8 mouse cellular contexts compared by ENCODE assay signal in genomic region chr4:40844251-40844721, GRCm38 (mm10). TPM values are rescaled to one million over a fixed set of nuclear protein-coding genes. Genes with fewer than 3 reads are reported as not detected.
DNase-seq lines count a peak whose midpoint lies in the region; ATAC-seq lines count a peak whose summit lies in the region.

No protein-coding gene starts in this region.

- no peak overlapping the region for H3K4me3 ChIP-seq in forebrain, embryonic 14.5 days (ENCODE audit: low read depth, low read length)
- H3K4me3 ChIP-seq in lung, embryonic 16.5 days (ENCODE audit: low read length) = no peak overlapping the region

- no peak overlapping the region for H3K4me2 ChIP-seq in forebrain, embryonic 14.5 days (ENCODE audit: low read length)
- H3K4me2 ChIP-seq in lung, embryonic 16.5 days (ENCODE audit: low read depth, low read length) = peak overlapping the region; percentile 30; the same call in 1 of the 2 replicates

- intact Hi-C loops in gastrocnemius, postnatal 36 days (cut with DNase I) = no loop called here

- no peak overlapping the region for H3K9ac ChIP-seq in forebrain, embryonic 14.5 days (ENCODE audit: low read length)
- no peak overlapping the region; the same call in 1 of the 2 replicates for H3K9ac ChIP-seq in lung, embryonic 16.5 days (ENCODE audit: low read length)

- ATAC-seq in forebrain, embryonic 14.5 days = peak; percentile 79
- ATAC-seq in inflammation-experienced regulatory T-cells, adult 6 months = peak; percentile 72
- ATAC-seq in lung, embryonic 16.5 days (ENCODE audit: low read depth) = peak; percentile 89

- H3K9me3 ChIP-seq in forebrain, embryonic 14.5 days (replicated peaks; ENCODE audit: control insufficient read depth, low read length) = no peaks in the 10 kb centered on the region
- H3K9me3 ChIP-seq in lung, embryonic 16.5 days (ENCODE audit: control insufficient read depth, low read length) = no peaks in the 10 kb centered on the region

- 10% methylated on average over 5 of the region's 5 CpGs for WGBS in forebrain, embryonic 14.5 days
- 15% methylated on average over 5 of the region's 5 CpGs for WGBS in lung, embryonic 16.5 days

- peak; percentile 36 for DNase-seq in gastrocnemius, postnatal 10 days
- no peak for DNase-seq in gastrocnemius, postnatal 36 days
- DNase-seq in CD4-positive, CD25-positive, alpha-beta regulatory T cell, adult 2 months (ENCODE audit: low read depth, low spot score) = peak; percentile 85
- DNase-seq in forebrain, embryonic 14.5 days (ENCODE audit: low spot score) = peak; percentile 59
- peak; percentile 78 to 79 for DNase-seq in spleen, postnatal 36 days (ENCODE audit: low spot score in 2 of 2)
- no peak for DNase-seq in adipocyte (ENCODE audit: low spot score)

- H3K4me1 ChIP-seq in forebrain, embryonic 14.5 days (ENCODE audit: control insufficient read depth, insufficient read depth, low read length) = peaks cover 11% of the 10 kb centered on the region
- peaks cover 61% of the 10 kb centered on the region for H3K4me1 ChIP-seq in lung, embryonic 16.5 days (replicated peaks; ENCODE audit: control insufficient read depth, insufficient read depth, low read length)

- no peaks in the 10 kb centered on the region; the same call in 1 of the 2 replicates for H3K27me3 ChIP-seq in forebrain, embryonic 14.5 days (replicated peaks; ENCODE audit: control insufficient read depth, insufficient read depth, low read length)
- H3K27me3 ChIP-seq in lung, embryonic 16.5 days (ENCODE audit: control insufficient read depth, insufficient read depth, low read depth, low read length) = no peaks in the 10 kb centered on the region

- peak overlapping the region; percentile 63 for H3K27ac ChIP-seq in forebrain, embryonic 14.5 days (ENCODE audit: low read depth, low read length)
- peak overlapping the region; percentile 98 for H3K27ac ChIP-seq in lung, embryonic 16.5 days (ENCODE audit: low read length)

- H3K36me3 ChIP-seq in forebrain, embryonic 14.5 days (ENCODE audit: control insufficient read depth, insufficient read depth, low read length) = no peaks in the 10 kb centered on the region
- H3K36me3 ChIP-seq in lung, embryonic 16.5 days (ENCODE audit: control insufficient read depth, insufficient read depth, low read length) = no peaks in the 10 kb centered on the region

RNA-seq across cellular contexts. Expression of gene B4galt1, which starts 9.5 kb away (rescaled TPM):
- total RNA-seq in gastrocnemius, postnatal 10 days (2021) = 10 to 100 TPM; 52.0 to 58.6 TPM
- total RNA-seq in gastrocnemius, postnatal 36 days (2021) = 10 to 100 TPM; 28.1 to 29.9 TPM
- 6.8 and 7.8 TPM in 2 replicates for polyA plus RNA-seq in forebrain, embryonic 14.5 days (2014; fragmentation: Nextera tagmentation; extraction: Ambion mirVana)
- 10 to 100 TPM; 47.2 to 79.0 (median 56.0) TPM for polyA plus RNA-seq in inflammation-experienced regulatory T-cells, adult 6 months (2017; shearing (Covaris generic))
- 75.4 and 79.0 TPM in 2 replicates for polyA plus RNA-seq in lung, embryonic 16.5 days (2015; fragmentation: Nextera tagmentation; extraction: Ambion mirVana)

Comparison
In these comparisons a context has a peak if more than half of its experiments do, and no peak if none do; other contexts are left out.
1. DNase-seq: peak in gastrocnemius, postnatal 10 days (single experiment), CD4-positive, CD25-positive, alpha-beta regulatory T cell, adult 2 months (single experiment), forebrain, embryonic 14.5 days (single experiment) and spleen, postnatal 36 days (2 of 2); none in gastrocnemius, postnatal 36 days (0 of 2) and adipocyte (single experiment).
2. Peak in every context shown above with its lines, with median percentiles within 50 percentile points of each other: ATAC-seq.